Mouse (Mus musculus) mouse trophoblast stem cell (cell line): Measurements from ENCODE around the gene Cetn2.

ENCODE experiments used
- in situ Hi-C, 2 experiments: fragments of 300-500 bp; cut with MseI, MboI; formaldehyde crosslinking; loops; 2 replicates in 1 of 2; 3 replicates in 1 of 2; pipeline ENCODE4 v1.15.1; 2025

Gene Cetn2

DNA sequence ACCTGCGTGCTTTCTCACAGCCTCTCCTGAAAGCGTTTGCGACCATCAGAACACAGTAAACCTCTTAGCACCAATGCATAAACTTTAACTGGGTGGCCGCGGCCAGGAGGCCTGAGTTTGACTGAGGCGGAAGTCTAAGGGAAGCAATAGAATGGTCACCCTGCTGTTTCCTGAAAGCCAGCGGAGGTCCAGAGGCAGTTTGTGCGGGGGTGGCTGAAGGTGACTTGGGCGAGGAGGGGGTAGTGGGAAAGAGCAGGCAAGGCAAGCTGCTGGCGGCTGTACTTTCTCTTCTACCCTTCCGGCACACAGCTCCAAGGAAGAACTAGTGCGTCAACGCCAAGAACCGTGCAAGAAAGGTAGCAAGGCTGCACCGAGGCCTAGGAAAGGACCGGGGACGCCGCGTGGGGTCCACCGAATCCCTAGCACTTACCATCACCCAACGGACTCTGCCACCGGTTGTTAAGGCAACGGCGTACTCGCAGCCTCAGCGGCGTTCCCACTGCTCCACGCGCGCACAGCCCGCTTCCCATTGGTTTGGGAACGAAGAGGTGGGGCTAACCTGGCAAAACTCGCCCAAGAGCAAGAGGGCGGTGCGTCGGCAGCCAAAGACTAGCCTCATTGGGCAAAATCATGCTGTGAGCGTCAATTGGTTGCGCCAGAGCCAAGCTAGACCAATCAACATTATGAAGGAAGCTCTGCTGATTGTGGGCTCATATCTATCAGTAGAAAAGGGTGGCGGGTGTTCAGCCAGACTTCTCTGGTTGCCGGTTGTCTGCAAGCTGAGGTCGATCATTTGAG lies at the start of gene Cetn2, which contains the start of gene Nsdhl:
Gene Cetn2 (minus strand): TSS at position 528 of the 798 bp plus-strand sequence.
Gene Nsdhl (plus strand): TSS at position 674 of the 798 bp plus-strand sequence.
- in situ Hi-C loops, result no loop called here

DNA sequence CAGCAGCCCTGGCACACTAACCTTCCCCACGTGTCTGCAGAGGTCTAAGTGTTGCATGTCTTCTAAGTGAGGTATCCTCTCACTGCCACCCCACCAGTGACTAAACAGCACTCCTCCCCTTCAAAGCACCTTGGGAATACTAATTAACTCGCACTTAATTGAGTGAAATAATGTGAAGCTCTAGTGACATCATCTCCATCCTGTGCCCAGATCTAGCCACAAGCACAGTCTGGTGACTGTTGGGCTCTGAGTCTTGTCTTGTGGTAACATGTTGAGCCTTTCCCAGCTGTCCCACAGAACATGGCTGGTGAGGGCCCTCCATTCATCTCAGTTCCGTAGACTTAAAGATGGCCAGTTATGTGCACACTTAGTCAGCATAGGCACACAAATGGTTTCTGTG lies 44.5 kb upstream of the Cetn2 start:
- in situ Hi-C loops, result no loop called here

DNA sequence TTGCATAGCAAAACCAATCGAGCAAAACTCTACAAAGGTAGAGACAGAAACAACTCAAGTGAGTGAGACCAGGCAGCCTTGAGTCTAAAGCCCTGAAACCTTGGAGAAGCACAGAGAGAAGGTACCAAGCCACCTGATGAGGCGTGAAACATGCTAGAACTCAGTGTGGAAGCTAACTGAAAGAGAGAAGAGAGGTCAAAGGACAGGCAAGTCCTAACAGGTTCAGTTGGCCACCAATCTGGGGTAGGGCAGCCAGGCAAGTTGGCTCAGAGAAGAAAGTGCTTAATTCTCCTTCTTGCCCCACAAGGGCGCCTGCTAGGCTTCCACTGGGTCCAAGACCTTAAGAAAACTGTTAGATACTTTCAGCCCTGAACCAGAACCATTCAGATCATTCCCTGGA lies 43.3 kb upstream of the Cetn2 start:
- in situ Hi-C loops, result no loop called here

DNA sequence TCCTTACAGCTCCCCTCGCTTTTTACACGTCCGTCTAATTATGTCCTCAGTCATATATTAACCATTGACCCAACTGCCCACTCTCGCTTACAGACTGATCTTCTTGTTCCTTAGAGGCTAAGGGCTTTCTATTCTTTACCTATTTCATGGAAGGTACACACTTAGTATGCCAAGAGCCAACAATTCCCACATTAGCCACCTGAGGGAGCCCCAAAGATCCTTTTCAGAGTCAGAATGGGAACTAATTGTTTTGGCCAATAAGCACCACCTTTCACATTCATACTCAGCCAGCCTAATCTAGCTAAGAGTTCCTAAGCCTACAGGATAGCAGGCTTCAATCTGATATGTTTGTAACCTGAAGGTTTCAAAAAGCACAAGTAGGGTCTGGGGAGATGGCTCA lies 42.2 kb upstream of the Cetn2 start:
- in situ Hi-C loops, result no loop called here

DNA sequence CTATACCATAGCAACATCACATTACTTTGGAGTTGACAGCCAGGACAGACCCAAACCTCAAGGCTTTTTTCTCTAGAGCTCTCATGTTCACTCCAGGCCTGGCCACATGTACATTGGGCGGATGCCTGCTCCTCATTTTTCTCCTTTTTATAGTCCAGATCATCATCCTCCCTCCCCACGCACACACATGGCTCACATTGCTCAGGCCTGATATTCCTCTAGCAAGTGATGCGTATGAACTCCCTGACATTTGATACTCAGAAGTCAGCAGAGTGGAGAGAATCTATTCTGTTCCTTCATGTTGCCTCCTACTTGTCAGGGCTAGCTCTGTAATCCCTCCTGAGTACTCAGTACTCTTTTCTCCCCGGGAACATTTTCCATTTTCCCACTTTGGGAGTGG lies 38.3 kb upstream of the Cetn2 start:
- in situ Hi-C loops, result no loop called here

DNA sequence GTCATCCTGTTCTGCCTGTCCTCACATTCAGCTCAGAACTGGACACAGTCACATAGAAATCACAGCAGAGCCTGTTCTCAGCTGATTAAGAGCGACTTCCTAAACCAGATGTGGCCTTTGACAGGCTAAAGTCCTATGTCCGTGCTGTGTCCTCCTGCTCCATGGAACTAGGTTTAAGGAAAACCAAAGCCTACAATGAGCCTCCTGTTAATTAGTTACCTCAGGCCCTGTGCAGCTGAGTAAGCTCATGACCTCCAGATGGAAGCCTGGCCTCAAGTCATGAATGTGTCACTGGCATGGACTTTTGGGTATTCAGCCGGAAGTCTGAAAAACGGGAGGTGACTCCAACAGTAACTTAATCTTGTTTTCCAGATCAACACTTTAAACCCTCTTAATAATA lies 35.3 kb upstream of the Cetn2 start:
- in situ Hi-C loops, result no loop called here

DNA sequence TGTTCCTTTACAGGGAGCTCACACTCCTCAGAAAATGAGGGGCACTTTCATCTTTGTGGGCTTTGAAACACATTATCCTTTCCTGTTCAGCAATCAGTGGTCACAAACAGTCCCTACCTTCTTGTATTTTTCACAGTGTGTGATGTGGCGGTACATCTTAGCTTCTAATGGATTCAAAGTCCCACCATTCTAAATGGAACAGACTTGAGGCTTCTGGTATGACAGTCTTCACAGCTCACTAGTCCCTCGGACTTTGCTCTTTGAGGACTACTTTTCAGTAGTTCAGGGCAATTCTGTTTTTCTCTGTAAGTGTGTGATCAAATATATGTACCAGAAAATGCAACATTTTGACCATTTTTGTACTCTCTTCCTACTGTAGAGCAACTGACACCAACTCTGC lies 3.2 kb upstream of the Cetn2 start:
- in situ Hi-C loops, result no loop called here

DNA sequence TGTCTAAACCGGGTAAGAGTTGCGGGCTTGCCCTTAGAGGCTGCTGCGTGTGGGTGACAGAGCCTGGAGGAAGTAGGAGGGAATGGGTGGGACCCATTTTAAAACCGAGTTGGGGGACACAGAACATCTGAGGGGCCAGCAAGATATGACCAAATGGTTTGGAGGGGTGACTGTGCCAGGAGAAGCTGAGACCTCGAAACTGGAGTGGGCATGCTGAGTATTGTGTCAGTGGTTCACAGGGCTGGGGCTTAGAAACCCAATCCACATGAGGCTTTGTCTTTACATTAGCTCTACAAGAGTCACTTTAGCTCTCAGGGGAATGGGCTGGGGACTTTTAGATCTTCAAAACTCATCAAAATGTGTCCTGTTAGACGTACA lies 460 bp upstream of the Cetn2 start:
- in situ Hi-C loops, result no loop called here

DNA sequence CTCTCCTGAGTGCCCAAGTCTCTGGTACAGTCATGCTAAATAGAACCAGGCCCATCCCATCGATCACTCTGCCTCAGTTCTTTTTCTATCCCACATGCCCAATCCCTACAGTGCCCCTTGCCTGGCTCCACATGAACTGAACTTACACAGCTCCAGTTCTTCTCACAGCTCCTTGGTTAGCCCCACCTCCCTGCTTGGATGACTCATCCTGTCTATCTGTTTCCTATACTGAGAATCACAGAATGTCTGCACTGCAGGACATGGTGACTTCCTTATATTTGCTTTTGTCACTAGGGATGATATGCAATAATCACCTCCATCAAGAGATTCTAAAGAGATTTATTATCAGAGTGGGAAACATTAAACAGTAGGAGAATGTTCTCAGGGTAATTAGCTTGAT lies 6.6 kb downstream of the Cetn2 start:
- in situ Hi-C loops, result no loop called here

DNA sequence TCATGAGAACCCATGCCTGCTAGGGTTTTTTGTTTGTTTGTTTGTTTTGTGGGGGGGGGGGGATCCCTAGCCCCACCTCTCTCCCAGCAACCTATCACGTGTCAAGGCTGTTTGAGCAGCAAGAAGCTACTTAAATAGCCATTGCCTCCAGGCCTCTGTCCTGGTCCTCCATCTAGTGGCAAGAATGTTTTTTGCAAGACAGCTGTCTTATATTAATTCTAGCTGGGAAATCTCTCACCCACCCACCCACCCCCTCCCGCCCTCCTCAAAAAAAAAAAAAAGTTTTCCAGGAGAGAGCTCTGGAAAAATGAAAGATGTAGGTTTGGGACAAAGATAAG lies 9.8 kb downstream of the Cetn2 start:
- in situ Hi-C loops, result no loop called here

DNA sequence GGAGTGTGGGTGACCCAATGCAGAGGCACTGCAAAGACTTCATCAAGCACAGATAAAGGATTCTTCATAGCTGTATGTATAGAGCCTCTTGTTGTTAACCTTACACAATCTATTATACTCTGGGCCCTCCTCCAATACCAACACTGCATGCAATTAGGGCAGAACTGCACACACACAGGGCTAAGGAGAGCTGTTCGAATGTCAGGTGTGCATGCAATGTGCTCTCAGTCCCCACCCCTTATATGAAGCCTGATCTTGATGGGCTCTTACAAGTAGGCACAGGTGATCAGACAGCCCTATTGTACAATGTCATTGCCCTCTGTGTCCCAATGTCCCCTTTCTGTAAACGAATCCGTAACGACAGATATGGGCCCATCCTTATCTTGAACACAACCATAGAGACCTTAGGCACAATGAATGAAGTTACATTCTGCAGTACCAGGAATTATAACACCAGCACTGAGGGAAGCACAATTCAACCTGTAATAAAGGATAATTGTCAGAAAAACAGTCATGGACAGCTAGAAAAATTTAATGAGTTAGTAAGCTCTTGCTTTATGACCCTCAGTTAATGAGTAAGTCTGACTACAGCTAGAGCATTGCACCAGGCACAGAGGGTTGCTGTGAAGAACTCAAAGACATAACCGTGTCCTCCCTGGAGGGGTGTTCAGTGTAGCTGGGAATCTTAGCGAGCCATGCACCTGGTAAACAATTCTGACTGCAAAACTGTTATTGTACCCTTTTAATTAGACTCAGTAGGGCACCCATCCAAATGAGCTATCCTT lies 10.4 kb downstream of the Cetn2 start:
- in situ Hi-C loops, result no loop called here

DNA sequence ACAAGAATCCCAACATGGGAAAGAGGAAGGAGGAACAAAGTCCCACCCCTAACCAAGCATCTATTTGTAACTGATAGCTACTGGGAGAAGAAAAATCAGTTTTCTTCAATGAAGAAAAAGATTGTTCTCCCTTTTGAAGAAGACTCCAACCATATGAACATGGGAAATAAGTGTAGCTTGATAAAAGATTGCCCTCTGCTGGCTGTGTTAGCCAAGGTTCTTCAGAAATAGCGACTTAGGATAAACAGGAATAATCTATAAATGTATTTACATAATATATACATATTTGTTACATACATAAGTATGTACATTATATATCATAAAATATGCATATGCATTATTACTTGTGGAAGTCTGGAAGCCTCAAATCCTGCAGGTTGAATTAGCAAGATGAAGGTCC lies 15.7 kb downstream of the Cetn2 start:
- in situ Hi-C loops, result no loop called here

DNA sequence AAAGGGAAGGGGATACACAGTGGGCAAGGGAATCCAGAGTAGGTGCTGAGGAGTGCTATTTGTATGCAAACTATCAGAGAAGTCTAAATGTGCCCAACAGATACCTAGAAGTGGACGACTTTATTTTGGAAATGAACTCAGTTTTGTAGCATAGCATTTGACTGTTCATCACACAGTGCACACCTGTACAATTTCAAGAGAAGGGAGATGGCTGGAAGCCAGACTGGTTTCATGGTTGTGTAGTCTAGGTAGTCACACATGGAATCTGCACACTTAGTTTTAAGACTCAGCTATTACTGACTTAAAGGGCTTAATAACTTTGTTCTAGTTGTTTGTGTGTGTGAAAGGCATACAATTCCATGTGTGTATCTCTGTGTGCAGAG lies 22.2 kb downstream of the Cetn2 start:
- in situ Hi-C loops, result no loop called here

DNA sequence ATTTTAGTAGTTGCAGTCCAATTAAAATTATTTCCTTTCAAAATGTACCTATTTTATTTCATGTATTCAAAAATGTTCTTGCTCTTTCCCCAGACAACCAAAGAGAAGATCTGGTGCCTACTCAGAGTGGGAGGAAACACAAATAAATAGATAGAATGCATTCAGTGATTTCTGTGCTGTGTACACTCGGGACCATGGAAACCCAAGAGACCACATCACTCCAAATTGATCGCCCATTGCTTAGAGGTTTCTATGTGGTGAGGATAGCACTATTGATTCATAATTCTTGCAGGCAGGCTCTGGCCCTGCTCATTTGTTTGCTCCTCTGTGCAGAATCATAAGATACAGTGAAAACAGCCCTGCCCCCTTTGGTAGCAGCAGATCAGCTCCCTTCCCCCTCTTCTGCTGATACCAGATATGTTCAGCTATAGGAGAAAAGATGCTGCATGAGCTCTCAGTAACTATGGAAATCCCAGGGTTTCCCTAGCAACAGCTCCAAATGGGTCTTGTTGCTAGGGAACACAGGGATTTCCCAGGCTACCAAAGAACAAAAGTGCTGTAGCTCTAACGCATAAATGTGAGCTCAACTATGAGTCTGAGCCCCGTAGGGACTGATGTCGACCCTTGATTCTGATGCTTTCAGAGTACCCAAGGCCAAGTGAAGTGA lies 22.7 kb downstream of the Cetn2 start:
- in situ Hi-C loops, result no loop called here
